Mouse (Mus musculus) embryonic fibroblast, embryonic 13.5 days (primary cell): ENCODE data around the gene Nod1. TPM values are rescaled to one million over a fixed set of nuclear protein-coding genes. Genes with fewer than 3 reads are reported as not detected.
"Not testable (repeated sequence)": the region's sequence is repeated elsewhere in the genome, so short reads cannot be mapped to it uniquely, and the experiment has no call there.

Experiments used
- H3K27ac ChIP-seq: 2 replicates; pipeline ENCODE4 v1.5.1; 2012; ENCODE audit warnings: low read length, control low read depth, inconsistent platforms; ENCODE audit not compliant: insufficient read depth
- H3K4me1 ChIP-seq: 2 replicates; pipeline ENCODE4 v1.6.1; 2011; ENCODE audit warnings: low read length; ENCODE audit not compliant: control insufficient read depth, insufficient read depth
- H3K4me3 ChIP-seq: 2 replicates; pipeline ENCODE4 v1.5.1; 2011; ENCODE audit warnings: mild to moderate bottlenecking, control low read depth, low read length; ENCODE audit not compliant: insufficient read depth
- CTCF ChIP-seq: IDR thresholded peaks from 2 replicates; pipeline ENCODE4 v1.5.1; 2011; ENCODE audit warnings: mild to moderate bottlenecking, control low read depth, low read length, moderate library complexity, borderline replicate concordance; ENCODE audit not compliant: insufficient read depth
- POLR2A ChIP-seq: IDR thresholded peaks from 2 replicates; pipeline ENCODE4 v1.6.1; 2011; ENCODE audit warnings: low read depth, mild to moderate bottlenecking, control low read depth, low read length, moderate library complexity
- polyA plus RNA-seq: library from polyadenylated mRNA; stranded (reverse); fragments of >200 nt; gene quantifications from 2 replicates; pipeline ENCODE4 v1.2.4, GENCODE M21; 2011; ENCODE audit warnings: low read depth; ENCODE audit not compliant: missing spikeins, insufficient read length

Gene Nod1
- polyA plus RNA-seq, 1 experiment, result 5.9 TPM

- H3K4me1 ChIP-seq, result peaks cover 3% of the 10 kb centered on the region; the same call in 1 of the 2 replicates
- TF ChIP-seq CTCF, result no peak
- no peak for TF ChIP-seq POLR2A
- no peak overlapping the region for H3K27ac ChIP-seq
- no peak overlapping the region for H3K4me3 ChIP-seq
Observed at GRCm38 (mm10) chr6:54963599-54963998, 8.8 kb downstream of the Nod1 start.

DNA sequence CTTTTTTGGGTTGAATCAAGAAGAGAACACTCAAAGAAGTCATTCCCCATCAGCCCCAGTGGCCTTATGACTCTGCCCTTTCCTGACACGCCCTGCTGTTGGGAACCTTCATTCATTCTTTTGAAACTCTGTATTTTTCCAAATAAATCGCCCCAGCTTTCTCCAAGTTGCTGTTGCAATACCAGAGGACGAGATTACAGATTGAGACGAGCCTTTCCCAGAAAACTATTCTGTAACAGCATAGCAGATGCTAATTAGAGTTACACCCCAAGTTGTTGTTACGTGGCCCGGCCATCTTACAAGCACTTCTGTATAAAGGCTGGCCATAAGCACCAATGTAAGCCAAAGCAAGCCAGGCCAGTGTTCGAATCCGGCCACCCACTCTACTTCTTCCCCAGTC is 14.8 kb downstream of the Nod1 start:
- Histone ChIP-seq H3K4me1 (peaks cover 13% of the 10 kb centered on the region), H3K27ac (no peak overlapping the region), H3K4me3 (no peak overlapping the region)
- TF ChIP-seq CTCF, result no peak
- TF ChIP-seq POLR2A, result no peak

- Histone ChIP-seq H3K4me1 (peaks cover 10% of the 10 kb centered on the region), H3K27ac (peak overlapping the region; percentile 82), H3K4me3 (no peak overlapping the region)
Observed at GRCm38 (mm10) chr6:54956425-54956824, 16.0 kb downstream of the Nod1 start.

DNA sequence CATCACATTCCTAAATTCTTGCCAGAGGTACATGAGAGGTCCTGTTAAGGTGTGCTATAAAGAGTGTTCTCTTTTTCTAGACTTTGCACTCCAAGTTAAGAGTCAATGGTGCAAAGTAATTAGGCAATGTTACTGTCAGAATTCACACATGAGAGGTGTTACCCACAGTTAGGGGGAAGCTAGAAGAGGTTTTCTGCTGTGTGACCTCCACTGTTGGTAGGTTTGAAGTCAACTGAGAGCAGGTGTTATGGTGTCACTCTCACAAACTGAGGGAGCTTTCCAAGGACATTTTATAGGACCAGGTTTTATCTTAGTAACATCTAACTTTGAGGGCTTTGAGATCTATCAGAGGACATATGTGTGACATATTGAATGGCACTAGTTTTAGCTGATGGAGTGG is 16.5 kb downstream of the Nod1 start:
- peaks cover 10% of the 10 kb centered on the region for H3K4me1 ChIP-seq
- peak overlapping the region; percentile 82 for H3K27ac ChIP-seq
- TF ChIP-seq CTCF, result no peak
- H3K4me3 ChIP-seq, result no peak overlapping the region

More at GRCm38 (mm10) chr6:54956425-54956824, 16.0 kb downstream of the Nod1 start:
- TF ChIP-seq POLR2A, result no peak
- TF ChIP-seq CTCF, result no peak

DNA sequence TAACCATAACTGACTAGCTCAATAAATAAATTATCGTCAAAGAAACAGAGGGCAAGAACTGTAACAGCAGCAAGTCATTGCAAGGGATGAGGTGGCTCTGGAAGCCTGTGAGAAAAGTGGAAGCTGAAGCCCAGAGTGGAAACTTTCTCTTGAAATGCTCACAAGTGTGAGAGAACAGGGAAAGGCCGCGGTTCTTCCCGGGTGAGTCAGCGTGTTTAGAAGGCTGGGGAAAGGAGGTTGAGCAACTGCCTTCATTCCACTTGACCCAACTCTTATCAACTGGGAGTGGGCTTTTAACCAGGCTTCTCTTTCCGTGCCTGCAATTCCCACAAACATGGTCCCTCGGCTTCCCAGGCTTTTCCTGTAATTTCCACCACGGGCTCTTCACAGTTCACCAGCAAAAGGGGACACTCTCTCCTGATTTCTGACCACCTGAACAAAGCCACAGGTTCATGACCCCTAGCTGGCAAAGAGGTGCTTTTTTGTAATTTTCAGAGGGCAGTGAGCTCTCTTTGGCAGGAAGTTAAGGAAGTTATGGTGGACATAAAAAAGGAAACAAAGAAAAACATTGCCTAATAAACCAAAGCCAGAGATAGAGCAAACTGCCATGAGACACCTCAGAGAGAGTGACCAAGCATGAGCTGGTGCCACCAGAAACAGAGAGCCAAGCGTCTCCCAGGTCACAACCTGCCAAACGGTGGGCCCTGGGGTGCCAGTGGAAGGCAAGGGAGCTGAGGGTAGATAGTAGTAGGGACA is 17.6 kb downstream of the Nod1 start:
- H3K27ac ChIP-seq, result peak overlapping the region; percentile 62
- TF ChIP-seq POLR2A (no peak), CTCF (no peak)
- peaks cover 10% of the 10 kb centered on the region for H3K4me1 ChIP-seq
- H3K4me3 ChIP-seq, result no peak overlapping the region

- H3K4me1 ChIP-seq, result peaks cover 10% of the 10 kb centered on the region
- not testable (repeated sequence) for H3K4me3 ChIP-seq, H3K27ac ChIP-seq
Observed at GRCm38 (mm10) chr6:54953399-54953798, 19.0 kb downstream of the Nod1 start.

DNA sequence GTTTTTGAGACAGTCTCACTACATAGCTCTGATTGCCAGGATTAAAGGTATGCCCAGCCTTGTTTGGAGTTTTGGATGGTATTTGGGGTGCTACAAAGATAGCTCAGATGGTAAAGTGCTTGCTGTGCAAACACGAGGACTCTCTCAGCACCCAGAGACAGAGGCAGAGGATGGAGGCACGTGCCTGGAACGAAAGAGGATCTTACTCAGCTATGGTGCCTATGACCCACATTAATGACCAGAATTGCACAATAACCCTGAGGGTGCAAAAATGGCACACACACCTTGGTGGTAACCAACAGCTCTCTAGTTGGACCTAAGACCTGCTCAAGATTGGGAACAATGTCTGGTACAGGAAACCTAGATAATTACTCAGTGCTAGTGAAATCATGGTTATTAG is 19.9 kb downstream of the Nod1 start:
- Histone ChIP-seq H3K27ac (no peak overlapping the region), H3K4me3 (no peak overlapping the region), H3K4me1 (peaks cover 8% of the 10 kb centered on the region)
- TF ChIP-seq CTCF, result no peak
- TF ChIP-seq POLR2A, result no peak

- TF ChIP-seq CTCF, result no peak
- TF ChIP-seq POLR2A, result no peak
- H3K4me3 ChIP-seq, result no peak overlapping the region
- no peak overlapping the region for H3K27ac ChIP-seq
- H3K4me1 ChIP-seq, result no peaks in the 10 kb centered on the region
Observed at GRCm38 (mm10) chr6:54948682-54949081, 23.7 kb downstream of the Nod1 start.

GRCm38 (mm10) chr6:54946241-54946953 is 26.0 kb downstream of the Nod1 start:
- TF ChIP-seq POLR2A (no peak), CTCF (no peak)
- H3K4me1 ChIP-seq, result no peaks in the 10 kb centered on the region
- H3K4me3 ChIP-seq, result no peak overlapping the region
- H3K27ac ChIP-seq, result no peak overlapping the region

- H3K27ac ChIP-seq, result no peak overlapping the region
- TF ChIP-seq POLR2A (no peak), CTCF (no peak)
- no peak overlapping the region for H3K4me3 ChIP-seq
- no peaks in the 10 kb centered on the region for H3K4me1 ChIP-seq
Observed at GRCm38 (mm10) chr6:54944551-54944950, 27.9 kb downstream of the Nod1 start.

- H3K4me3 ChIP-seq, result no peak overlapping the region
- TF ChIP-seq POLR2A (no peak), CTCF (no peak)
- H3K4me1 ChIP-seq, result no peaks in the 10 kb centered on the region
- H3K27ac ChIP-seq, result no peak overlapping the region
Observed at GRCm38 (mm10) chr6:54943753-54944152, 28.7 kb downstream of the Nod1 start.
